Comparison of ENCODE assay signal across 9 mouse cellular contexts in the genomic region with DNA sequence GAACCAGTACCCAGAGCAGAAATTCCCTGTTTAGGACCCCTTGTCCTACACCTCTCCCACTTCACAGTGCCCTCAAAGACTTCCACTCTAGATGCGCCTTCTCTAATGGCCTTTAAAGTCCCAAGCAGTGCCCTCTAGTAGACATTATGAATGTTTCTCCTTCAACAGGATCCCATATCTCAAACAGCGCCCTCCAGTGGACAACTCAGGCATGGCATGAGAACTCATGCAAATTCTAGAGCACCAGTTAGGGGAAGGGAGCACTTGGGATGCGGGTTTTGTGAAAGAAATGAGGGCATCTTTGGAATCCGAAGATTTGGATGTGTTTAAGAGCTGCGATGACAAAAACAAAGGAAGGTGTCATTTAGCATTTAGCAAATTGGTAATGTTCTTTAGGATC. TPM values are rescaled to one million over a fixed set of nuclear protein-coding genes. Genes with fewer than 3 reads are reported as not detected.
DNase-seq lines count a peak whose midpoint lies in the region; ATAC-seq and TF ChIP-seq lines count a peak whose summit lies in the region.
"Had no signal": no experiment of that assay in that cellular context is flagged by ENCODE, and none has a peak within 500 bp of the region (broad histone marks: within the 10 kb centered on the region; RNA-seq: fewer than 3 reads in every experiment).

No protein-coding gene starts in this region.

- no peak overlapping the region for H3K4me2 ChIP-seq in heart, postnatal 0 days (ENCODE audit: low read depth, low read length)
- H3K4me2 ChIP-seq in heart, embryonic 11.5 days: no peak overlapping the region
- no peak overlapping the region for H3K4me2 ChIP-seq in forebrain, embryonic 12.5 days

- no peaks in the 10 kb centered on the region; the same call in 1 of the 2 replicates for H3K9me3 ChIP-seq in heart, postnatal 0 days (replicated peaks; ENCODE audit: control insufficient read depth, low read length)
- H3K9me3 ChIP-seq in heart, embryonic 11.5 days (replicated peaks; ENCODE audit: control insufficient read depth, low read length): no peaks in the 10 kb centered on the region; the same call in 1 of the 2 replicates
- no peaks in the 10 kb centered on the region for H3K9me3 ChIP-seq in forebrain, embryonic 12.5 days

- H3K27ac ChIP-seq in heart, postnatal 0 days (ENCODE audit: low read depth): no peak overlapping the region
- no peak overlapping the region for H3K27ac ChIP-seq in heart, embryonic 11.5 days (ENCODE audit: low read depth, low read length)
- no peak overlapping the region for H3K27ac ChIP-seq in forebrain, embryonic 12.5 days
- H3K27ac ChIP-seq: macrophage had no signal

- DNase-seq in heart, postnatal 0 days (ENCODE audit: low spot score): no peak
- DNase-seq in right cerebral cortex, postnatal 4 days: peak; percentile 72
- no peak for DNase-seq in right cerebral cortex, postnatal 25 days
- DNase-seq in cerebellum, adult 9-10 months: peak; percentile 64
- DNase-seq in retina, postnatal 1 day: peak; percentile 66
- no peak for DNase-seq in left cerebral cortex, postnatal 10 days (ENCODE audit: extremely low spot score in 1 of 2, low spot score in 2 of 2)

- peak; percentile 55 for TF ChIP-seq CTCF in heart, postnatal 0 days (IDR thresholded peaks at IDR 0.05; ENCODE audit: low read depth)

- H3K4me1 ChIP-seq in heart, postnatal 0 days (ENCODE audit: control insufficient read depth, insufficient read depth): peaks cover 16% of the 10 kb centered on the region
- H3K4me1 ChIP-seq in heart, embryonic 11.5 days (ENCODE audit: control insufficient read depth, insufficient read depth, low read length): peaks cover 27% of the 10 kb centered on the region
- peaks cover 28% of the 10 kb centered on the region for H3K4me1 ChIP-seq in forebrain, embryonic 12.5 days

- ATAC-seq in heart, postnatal 0 days (ENCODE audit: insufficient read depth, low read depth): no peak
- ATAC-seq in heart, embryonic 11.5 days (replicated peaks; ENCODE audit: insufficient number of reproducible peaks, low FRiP score, low TSS enrichment): no peak
- no peak for ATAC-seq in forebrain, embryonic 12.5 days (ENCODE audit: low FRiP score)

- H3K9ac ChIP-seq in heart, postnatal 0 days (replicated peaks; ENCODE audit: low read depth, low read length): no peak overlapping the region
- H3K9ac ChIP-seq in heart, embryonic 11.5 days (ENCODE audit: low read depth, low read length): no peak overlapping the region
- no peak overlapping the region for H3K9ac ChIP-seq in forebrain, embryonic 12.5 days

- no peaks in the 10 kb centered on the region for H3K36me3 ChIP-seq in heart, postnatal 0 days (replicated peaks; ENCODE audit: control insufficient read depth, insufficient read depth, low read length)
- H3K36me3 ChIP-seq in heart, embryonic 11.5 days (ENCODE audit: control insufficient read depth, insufficient read depth, low read length): no peaks in the 10 kb centered on the region
- H3K36me3 ChIP-seq in forebrain, embryonic 12.5 days (replicated peaks): no peaks in the 10 kb centered on the region

- TF ChIP-seq EP300 in heart, postnatal 0 days (IDR thresholded peaks at IDR 0.05; ENCODE audit: low read depth): no peak

- H3K4me3 ChIP-seq in heart, postnatal 0 days (ENCODE audit: low read depth, low read length): no peak overlapping the region
- no peak overlapping the region for H3K4me3 ChIP-seq in heart, embryonic 11.5 days (ENCODE audit: low read depth, low read length)
- H3K4me3 ChIP-seq in forebrain, embryonic 12.5 days (replicated peaks): no peak overlapping the region

- peaks cover 26% of the 10 kb centered on the region for H3K27me3 ChIP-seq in heart, postnatal 0 days (ENCODE audit: control insufficient read depth, insufficient read depth, low read length)
- peaks cover 27% of the 10 kb centered on the region for H3K27me3 ChIP-seq in heart, embryonic 11.5 days (ENCODE audit: control insufficient read depth, insufficient read depth, low read length)
- peaks cover 35% of the 10 kb centered on the region for H3K27me3 ChIP-seq in forebrain, embryonic 12.5 days

- 67% methylated on average over 5 of the region's 5 CpGs for WGBS in heart, postnatal 0 days
- WGBS in heart, embryonic 11.5 days (ENCODE audit: insufficient replicate concordance): 54% methylated on average over 5 of the region's 5 CpGs
- 62% methylated on average over 5 of the region's 5 CpGs for WGBS in forebrain, embryonic 12.5 days

- intact Hi-C loops in left cerebral cortex, postnatal 10 days (cut with DNase I): no loop called here

RNA-seq across cellular contexts. Expression of a gene that starts 2.3 kb away (rescaled TPM):
- 5.3 and 5.9 TPM in 2 replicates for total RNA-seq in heart, postnatal 0 days (2014; rRNA removed; ENCODE audit: low replicate concordance)
- 2.3 and 2.8 TPM in 2 replicates for polyA plus RNA-seq in heart, postnatal 0 days (2015; fragmentation: Nextera tagmentation; extraction: Ambion mirVana)
- 20.3 and 22.2 TPM in 2 replicates for polyA plus RNA-seq in heart, embryonic 11.5 days (2014; fragmentation: Nextera tagmentation; extraction: Ambion mirVana)
- 3.1 and 3.6 TPM in 2 replicates for polyA plus RNA-seq in forebrain, embryonic 12.5 days (2016; fragmentation: Nextera tagmentation; extraction: Ambion mirVana)
- total RNA-seq in left cerebral cortex, postnatal 10 days (2021): 100 to 1,000 TPM in 1 of 2 experiments, 10 to 100 TPM in 1; 99.1 to 105 TPM

RNA-seq across cellular contexts. Expression of a gene that starts 9.4 kb away (rescaled TPM):
- total RNA-seq in heart, postnatal 0 days (2014; rRNA removed; ENCODE audit: low replicate concordance): 4.1 and 5.6 TPM in 2 replicates
- 11.5 and 11.9 TPM in 2 replicates for polyA plus RNA-seq in heart, postnatal 0 days (2015; fragmentation: Nextera tagmentation; extraction: Ambion mirVana)
- 9.1 and 10.3 TPM in 2 replicates for polyA plus RNA-seq in heart, embryonic 11.5 days (2014; fragmentation: Nextera tagmentation; extraction: Ambion mirVana)
- 6.0 and 7.2 TPM in 2 replicates for polyA plus RNA-seq in forebrain, embryonic 12.5 days (2016; fragmentation: Nextera tagmentation; extraction: Ambion mirVana)
- total RNA-seq in left cerebral cortex, postnatal 10 days (2021): 10 to 100 TPM; 20.4 to 20.8 TPM

RNA-seq across cellular contexts. Expression of a gene that starts 22.4 kb away (rescaled TPM):
- 77.2 and 139 TPM in 2 replicates for total RNA-seq in heart, postnatal 0 days (2014; rRNA removed; ENCODE audit: low replicate concordance)
- polyA plus RNA-seq in heart, postnatal 0 days (2015; fragmentation: Nextera tagmentation; extraction: Ambion mirVana): 34.9 and 38.0 TPM in 2 replicates
- polyA plus RNA-seq in heart, embryonic 11.5 days (2014; fragmentation: Nextera tagmentation; extraction: Ambion mirVana): 92.0 and 96.9 TPM in 2 replicates
- 184 and 198 TPM in 2 replicates for polyA plus RNA-seq in forebrain, embryonic 12.5 days (2016; fragmentation: Nextera tagmentation; extraction: Ambion mirVana)
- 100 to 1,000 TPM; 164 to 170 TPM for total RNA-seq in left cerebral cortex, postnatal 10 days (2021)

RNA-seq across cellular contexts. Expression of a gene that starts 29.2 kb away (rescaled TPM):
- 44.8 and 46.8 TPM in 2 replicates for total RNA-seq in heart, postnatal 0 days (2014; rRNA removed; ENCODE audit: low replicate concordance)
- polyA plus RNA-seq in heart, postnatal 0 days (2015; fragmentation: Nextera tagmentation; extraction: Ambion mirVana): 22.9 and 28.6 TPM in 2 replicates
- polyA plus RNA-seq in heart, embryonic 11.5 days (2014; fragmentation: Nextera tagmentation; extraction: Ambion mirVana): 36.7 and 41.1 TPM in 2 replicates
- 41.3 and 43.9 TPM in 2 replicates for polyA plus RNA-seq in forebrain, embryonic 12.5 days (2016; fragmentation: Nextera tagmentation; extraction: Ambion mirVana)
- total RNA-seq in left cerebral cortex, postnatal 10 days (2021): 1 to 10 TPM; 4.1 to 4.9 TPM

RNA-seq across cellular contexts. Expression of a gene that starts 48.4 kb away (rescaled TPM):
- total RNA-seq in heart, postnatal 0 days (2014; rRNA removed; ENCODE audit: low replicate concordance): 7.3 and 14.8 TPM in 2 replicates
- 4.0 and 4.5 TPM in 2 replicates for polyA plus RNA-seq in heart, postnatal 0 days (2015; fragmentation: Nextera tagmentation; extraction: Ambion mirVana)
- polyA plus RNA-seq in heart, embryonic 11.5 days (2014; fragmentation: Nextera tagmentation; extraction: Ambion mirVana): 5.1 and 5.6 TPM in 2 replicates
- 17.3 and 17.4 TPM in 2 replicates for polyA plus RNA-seq in forebrain, embryonic 12.5 days (2016; fragmentation: Nextera tagmentation; extraction: Ambion mirVana)
- total RNA-seq in left cerebral cortex, postnatal 10 days (2021): 10 to 100 TPM; 28.6 to 28.9 TPM

Comparison
In these comparisons a context has a peak if more than half of its experiments do, and no peak if none do; other contexts are left out.
1. DNase-seq: peak in right cerebral cortex, postnatal 4 days (single experiment), cerebellum, adult 9-10 months (single experiment) and retina, postnatal 1 day (single experiment); none in heart, postnatal 0 days (single experiment), right cerebral cortex, postnatal 25 days (single experiment) and left cerebral cortex, postnatal 10 days (0 of 2).